Mouse (Mus musculus) cerebellum, postnatal 25 days (tissue): ENCODE data around the gene Tsks.

Experiments
- DNase-seq, 2 experiments: peaks; one replicate each; pipeline ENCODE4 v3.0.0; 2021; ENCODE audit warnings: mixed read lengths in 2 of 2

Gene Tsks

DNA sequence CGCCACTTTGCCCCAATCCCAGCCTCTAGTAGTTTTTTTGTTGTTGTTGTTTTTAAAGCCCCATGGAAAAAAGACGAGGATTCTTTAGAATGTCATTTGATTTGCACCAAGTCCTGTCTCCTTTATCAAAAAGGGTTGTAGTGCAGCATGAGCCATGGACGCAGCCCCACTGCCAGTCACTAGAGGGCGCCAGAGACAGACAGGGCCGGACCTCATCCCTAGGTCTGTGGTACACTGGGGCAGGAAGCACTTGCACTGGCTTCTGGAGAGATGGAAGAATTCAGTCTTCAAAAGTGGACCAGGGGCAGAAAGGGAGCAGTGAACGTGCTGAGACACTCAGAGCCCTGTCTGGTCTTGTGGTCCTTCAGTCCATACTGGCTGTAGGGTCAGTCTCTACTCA, 40.1 kb downstream of the Tsks start:
- DNase-seq = peak; percentile 90 to 94

DNA sequence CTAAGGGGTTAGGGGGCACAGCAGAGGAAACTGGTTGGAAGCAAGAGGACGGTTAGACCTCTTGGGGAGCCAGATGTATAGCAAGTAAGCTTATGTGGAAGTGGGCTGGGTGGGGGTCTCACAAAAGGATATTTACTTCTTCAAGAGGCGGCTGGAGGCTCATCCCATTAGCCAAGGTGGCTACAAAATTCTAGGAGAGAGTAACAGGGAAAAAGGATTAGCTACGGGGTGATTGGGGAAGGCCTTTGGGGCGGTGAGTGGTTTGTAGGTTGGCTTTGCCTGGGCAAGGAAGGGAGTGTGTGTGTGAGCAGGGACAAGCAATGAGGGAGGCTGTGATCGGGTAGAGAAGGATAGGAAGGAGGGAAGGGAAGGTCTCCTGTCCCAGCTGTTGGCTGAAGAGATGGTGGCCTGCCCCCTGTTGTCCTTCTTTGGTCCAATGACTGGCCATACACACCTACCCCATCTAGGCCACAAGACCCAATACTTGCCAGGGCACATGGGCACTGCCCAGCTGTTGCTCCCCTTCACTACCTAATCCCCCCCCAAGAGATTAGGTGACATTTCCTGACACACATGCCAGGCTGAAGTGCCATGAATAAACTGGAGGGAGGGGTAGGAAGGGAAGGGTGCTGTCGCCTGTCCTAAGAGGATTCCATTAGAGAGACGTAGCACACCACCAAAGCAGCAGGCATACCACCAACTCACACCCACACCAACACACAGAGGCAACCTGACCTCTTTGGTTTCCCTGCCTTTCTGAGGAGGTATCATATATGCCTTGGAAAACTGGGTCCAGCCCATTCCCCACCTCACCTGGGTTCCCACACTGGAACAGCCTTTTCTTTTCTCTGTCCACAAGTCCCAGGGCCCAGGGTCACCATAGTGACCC, 41.2 kb downstream of the Tsks start:
- DNase-seq = no peak

DNA sequence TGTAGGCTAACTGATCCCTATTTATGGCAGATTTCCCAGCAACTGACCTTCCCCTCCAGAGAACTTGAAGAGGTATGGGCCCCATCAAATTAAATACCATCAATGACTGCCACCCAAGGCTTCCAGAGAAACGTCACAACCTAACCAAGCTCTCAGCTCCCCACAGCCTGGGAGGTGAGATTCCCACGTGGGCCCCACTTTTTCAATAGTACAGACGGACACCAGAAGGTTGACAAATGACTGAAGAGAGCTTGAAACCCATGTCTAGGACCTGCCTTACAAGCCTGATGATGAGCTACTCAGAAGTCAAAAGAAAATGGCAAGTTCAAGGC, 41.8 kb downstream of the Tsks start:
- DNase-seq = no peak

DNA sequence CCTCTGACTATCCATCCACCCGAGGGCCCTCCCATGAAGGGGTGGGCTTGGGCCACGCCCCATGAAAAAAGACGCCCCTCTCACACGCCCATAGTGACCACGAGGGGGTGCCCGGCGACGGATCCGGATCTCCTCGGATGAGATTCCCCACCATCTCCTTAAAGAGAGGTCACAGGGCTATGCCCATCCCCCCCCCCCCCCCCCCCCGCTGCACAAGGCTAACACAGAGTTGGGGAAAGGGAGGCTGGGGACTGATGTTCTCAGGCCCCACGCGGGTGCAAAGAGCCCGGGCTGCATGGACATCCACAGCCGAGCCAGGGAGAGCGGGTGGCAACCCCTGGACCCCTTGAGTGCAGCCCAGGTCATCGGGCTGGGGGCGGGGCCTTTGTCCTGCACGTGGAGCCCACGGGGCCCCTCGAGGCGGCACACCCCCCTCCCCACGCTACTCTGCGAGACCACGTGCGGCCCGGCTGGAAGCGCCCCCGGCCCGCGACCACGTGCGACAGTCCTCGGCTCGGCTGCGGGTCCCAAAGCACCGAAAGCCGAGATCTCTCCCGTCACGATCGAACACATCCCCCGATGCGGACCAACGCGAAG, 42.7 kb downstream of the Tsks start:
- DNase-seq = peak; percentile 56 to 74

DNA sequence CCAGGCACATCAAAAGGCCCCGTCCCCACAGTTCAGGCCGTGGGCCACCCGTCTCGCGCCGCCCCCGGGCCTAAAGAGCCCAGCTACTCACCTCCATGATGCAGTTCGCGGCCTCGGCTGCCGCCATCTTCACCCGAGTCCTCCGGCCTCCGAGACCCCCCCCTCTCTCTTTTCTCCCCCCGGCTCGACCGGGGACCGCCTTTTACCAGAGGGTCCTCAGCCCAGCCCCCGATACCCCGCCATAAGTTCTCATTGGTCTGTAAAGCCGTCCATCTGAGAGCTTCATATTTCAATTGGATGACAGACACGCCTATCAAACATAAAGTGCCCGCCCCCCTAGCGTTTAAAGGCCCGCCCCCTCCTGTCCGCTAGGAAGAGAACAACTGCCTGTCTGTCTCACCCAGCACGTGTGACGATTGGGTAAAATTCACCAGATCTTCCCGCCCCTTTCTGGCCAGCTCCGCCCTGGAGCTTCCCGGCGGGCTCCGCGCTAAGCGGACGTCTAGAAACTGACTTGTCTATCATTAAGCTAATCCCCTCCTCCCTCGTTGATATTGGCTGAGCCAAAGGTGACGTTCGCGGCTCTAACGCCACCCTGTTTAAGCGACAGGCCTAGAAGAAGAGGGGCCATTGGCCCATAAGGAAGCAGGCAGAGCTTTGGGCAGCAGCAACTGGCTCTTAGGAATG, 43.3 kb downstream of the Tsks start, which contains the start of gene Prmt1:
Gene Prmt1 (minus strand): TSS at position 377 of the 687 bp plus-strand sequence.
- peak; percentile 96 to 98 for DNase-seq

DNA sequence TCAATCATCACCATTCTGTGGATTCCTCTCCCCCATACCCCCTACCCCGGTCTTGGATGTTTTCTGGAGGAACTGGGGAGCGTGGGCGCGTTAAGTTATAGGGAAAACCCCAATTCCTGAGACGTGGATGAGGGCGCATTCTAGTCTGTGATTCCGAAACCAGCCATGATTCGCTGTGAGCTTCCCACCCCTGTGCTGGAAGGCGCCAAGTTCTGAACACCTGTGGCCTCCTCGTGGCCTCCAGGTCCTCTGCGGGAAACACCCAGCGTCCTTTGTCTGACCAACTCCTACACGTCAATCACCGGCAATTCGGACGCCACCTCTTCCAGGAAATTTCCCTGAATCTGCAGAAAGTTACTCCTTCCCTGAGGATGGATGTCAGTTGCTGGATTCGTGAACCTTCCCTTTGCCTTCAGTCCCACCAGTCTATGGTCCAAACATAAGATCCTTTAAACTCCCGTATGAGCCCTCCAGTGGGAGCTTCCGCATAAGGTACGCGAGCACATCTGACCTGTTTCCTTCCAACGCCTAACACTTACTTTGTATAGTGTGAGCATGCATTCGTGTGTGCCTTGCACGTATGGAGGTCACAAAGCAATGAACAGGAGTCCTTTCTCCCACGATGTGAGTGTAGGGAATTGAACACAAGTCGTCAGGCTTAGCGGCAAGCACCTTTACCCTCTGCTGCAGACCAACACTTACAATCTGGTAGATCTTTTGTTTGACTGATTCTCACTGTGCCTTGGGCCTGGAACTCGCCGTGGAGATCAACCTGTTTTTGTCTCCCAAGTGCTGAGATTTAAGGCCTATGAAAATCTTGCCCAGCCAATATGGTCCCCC, 44.1 kb downstream of the Tsks start:
- DNase-seq = no peak

DNA sequence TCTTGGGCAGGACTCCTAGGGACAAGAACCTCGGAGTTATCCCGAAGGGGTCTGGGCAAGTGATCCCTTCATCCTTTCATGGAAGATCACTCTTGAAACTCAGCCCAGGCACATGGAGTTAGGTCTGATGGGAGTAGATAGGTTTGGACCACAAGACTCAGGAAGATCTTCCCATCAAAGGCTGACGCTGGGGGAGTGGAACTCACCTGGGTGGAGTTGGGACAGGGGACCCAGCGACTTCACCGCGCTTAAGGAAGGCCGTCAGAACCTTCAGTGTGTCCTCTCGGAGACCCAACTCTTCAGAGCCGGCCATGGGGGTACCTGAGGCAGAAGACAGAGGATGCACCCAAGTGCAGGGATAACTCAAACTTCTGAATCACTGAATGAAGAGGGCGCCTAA, 53.7 kb downstream of the Tsks start:
- no peak for DNase-seq

DNA sequence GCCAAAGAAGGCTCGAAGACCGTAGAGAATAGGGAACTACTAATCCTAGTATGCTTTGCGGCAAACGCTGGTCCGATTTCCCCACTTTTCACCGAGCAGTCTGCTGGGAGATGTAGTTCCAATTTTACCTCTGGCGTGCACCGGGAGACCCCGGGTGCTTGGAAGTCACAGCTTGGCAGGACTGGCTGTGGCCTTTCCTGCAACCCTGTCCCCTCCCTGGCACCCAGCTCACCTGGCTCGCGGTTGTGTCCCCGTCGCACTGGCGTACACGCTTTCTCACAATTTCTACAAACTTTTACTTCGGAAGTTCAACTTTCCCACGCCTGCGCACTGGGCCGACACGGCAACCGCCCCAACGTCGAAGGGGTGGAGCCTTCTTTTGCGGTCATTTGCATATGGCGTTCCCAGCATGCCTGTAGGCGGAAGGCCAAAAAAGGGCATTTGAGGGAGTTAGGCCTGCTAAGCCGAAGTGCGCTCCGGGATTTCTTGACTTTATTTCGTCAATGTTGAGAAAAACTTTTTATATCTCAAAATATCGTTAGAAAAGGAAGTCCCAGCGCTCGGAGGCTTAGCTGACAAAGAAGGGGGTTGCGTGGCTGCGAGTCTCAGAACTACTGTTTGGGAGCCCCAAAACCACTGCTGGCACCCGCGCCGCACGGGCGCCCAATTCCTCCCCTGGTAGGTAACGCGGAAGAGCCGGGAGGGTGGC, 54.4 kb downstream of the Tsks start, which contains the start of gene Irf3:
Gene Irf3 (plus strand): TSS at position 418 of the 709 bp plus-strand sequence.
- DNase-seq = peak; percentile 96 to 97

DNA sequence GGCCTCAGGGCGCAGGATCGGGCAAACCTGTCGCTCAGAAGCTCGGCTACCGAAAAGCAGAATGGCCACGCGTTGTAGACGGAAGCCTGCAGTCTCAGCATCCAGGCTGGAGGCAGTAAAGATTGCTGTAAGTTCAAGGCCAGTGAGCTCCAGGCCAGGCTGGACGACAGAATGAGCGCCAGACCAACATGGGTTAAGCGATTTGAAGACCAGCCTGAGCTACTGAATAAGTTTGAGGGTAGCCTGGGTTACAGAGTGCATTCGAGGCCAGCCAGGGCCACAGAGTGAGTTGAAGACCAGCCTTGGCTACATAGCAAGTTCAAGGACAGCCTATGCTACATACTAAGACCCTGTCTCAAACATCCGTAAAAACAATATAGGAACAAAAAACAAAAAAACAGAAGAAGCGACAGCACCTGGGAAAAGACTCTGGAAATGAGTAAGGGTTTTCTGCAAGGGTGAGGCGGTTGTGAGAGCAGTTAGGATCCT, 55.0 kb downstream of the Tsks start:
- no peak for DNase-seq

DNA sequence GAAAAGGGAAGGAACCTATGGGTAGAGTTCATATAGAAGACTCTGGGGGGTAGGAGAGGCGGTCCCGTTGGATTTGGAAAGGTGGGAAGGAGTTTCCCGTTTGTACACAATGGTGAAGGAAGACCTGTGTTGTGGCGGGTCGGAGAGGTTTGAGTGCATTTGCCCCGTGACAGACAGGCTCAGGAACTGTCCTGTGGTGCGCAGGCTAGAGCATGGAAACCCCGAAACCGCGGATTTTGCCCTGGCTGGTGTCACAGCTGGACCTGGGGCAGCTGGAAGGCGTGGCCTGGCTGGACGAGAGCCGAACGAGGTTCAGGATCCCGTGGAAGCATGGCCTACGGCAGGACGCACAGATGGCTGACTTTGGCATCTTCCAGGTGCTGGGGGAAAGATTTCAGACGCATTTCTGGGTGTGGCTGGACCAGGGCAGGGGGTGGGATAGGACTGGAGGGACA, 55.5 kb downstream of the Tsks start, which contains the start of gene Bcl2l12:
Gene Bcl2l12 (minus strand): TSS at position 212 of the 455 bp plus-strand sequence.
- DNase-seq = peak; percentile 53 to 67

DNA sequence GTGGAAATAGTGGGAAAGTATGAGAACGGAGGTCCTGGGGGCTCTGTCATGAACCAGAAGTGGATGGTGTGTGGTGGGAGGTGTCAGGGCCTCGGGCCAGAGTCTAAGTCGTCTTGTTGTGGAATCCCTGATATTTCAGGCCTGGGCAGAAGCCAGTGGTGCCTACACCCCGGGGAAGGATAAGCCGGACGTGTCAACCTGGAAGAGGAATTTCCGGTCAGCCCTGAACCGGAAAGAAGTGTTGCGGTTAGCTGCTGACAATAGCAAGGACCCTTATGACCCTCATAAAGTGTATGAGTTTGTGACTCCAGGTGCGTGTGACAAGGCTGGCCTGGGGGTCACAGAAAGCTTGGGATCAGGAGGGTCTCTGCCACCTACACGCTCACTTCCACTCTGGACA, 56.7 kb downstream of the Tsks start:
- DNase-seq = no peak

DNA sequence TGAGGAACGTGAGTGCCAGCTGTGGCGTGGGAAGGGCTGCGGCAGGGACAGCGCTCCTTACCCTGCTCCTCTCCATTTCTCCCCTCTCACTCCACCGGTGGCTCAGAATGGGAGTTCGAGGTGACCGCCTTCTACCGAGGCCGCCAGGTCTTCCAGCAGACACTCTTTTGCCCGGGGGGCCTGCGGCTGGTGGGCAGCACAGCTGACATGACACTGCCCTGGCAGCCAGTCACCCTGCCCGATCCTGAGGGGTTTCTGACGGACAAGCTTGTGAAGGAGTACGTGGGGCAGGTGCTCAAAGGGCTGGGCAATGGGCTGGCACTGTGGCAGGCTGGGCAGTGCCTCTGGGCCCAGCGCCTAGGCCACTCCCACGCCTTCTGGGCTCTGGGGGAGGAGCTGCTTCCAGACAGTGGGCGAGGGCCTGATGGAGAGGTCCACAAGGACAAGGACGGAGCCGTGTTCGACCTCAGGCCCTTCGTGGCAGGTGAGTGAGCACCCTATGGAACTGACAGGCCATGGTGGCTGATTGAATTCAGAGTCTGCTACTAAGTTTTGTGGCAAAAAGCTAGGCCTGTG, 57.6 kb downstream of the Tsks start:
- DNase-seq = no peak

DNA sequence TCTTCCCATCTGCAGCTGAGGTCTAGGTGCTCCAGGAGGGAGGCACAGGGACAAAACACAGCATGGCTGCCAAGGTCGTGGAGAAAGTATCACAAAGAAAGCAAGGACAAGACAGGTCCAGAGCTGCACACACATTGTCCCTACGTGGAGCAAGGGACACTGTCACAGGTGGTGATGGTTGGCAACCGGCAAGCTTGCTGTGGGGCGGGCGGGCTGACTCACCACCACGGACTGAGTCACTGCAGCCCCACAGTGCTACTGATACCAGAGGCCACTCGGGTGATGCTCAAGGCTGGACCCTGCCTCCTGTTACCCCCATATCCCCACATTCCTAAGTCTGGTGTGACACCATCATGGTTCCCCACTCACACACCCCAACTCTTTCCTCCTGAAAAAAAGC, 59.4 kb downstream of the Tsks start:
- peak; percentile 45 to 67 for DNase-seq

DNA sequence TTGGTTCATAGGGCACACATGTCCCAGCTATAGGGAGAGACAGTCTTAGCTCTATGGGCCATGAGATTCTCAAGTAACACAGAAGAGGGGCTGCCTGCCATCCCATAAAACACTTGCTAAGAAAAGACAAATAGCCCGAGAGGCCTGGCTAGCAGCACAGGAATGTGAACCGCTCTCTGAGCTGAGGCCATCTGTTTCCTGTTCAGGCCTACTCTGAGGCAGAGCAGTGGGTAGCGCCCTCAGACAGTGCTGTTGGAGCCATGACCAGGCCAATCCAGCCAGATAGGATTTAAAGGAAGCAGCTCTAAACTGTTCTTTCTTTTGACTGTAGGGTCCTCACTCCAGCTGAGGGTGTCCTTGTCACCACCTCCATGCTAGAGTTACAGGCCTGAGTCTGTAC, 61.5 kb downstream of the Tsks start:
- no peak for DNase-seq

DNA sequence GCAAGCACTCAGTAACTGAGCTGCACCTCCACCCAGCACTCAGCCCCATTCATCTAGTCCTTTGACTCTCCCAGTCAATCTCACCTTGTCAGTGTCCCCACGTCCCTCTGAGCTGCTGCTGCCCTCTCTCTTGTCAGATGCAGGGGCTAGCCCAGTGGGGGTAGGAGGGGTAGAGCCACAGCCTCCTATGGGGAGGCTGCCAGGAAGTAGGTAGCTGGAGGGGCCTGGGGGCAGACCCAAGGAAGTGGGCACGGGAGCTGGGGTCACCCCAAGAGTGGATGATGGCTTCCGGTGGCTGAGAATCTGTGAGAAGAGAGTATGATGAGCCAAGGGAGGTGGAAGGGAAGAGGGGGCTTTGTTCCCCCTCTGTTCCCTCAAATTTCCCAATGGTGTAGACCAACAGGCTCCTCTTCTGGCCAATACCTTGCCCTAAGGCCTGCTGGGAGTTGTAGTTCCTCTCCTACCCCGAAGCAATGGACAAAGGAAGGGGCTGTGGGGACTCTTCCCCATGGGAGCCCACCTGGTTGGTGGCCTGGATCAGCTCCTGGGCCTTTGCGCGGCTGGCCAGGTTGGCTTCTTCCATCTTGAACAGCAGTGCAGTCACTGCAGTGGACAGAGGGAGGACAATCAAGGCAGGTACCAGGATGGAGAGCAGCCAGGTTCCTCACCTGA, 62.5 kb downstream of the Tsks start:
- no peak for DNase-seq

DNA sequence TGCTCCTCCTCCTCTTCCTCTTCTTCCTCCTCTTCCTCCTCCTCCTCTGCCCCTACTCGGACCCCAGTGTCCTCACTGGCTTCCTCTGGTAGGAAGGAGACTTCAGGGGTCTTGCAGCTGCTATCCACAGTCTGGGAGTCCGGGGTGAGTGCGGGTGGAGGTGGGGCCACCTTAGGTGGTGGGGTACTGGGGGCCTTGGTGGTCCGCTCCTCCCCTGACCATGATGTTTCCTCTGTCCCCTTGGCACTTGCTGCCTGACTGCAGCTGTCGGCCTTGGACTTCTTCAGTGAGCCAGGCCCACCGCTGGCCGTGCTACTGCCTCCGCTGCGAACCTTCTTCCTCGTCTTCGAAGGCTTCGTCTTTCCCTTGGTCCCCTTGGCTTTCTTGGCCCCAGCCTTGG, 63.5 kb downstream of the Tsks start:
- DNase-seq = peak in 1 of 2 experiments; percentile 17

DNA sequence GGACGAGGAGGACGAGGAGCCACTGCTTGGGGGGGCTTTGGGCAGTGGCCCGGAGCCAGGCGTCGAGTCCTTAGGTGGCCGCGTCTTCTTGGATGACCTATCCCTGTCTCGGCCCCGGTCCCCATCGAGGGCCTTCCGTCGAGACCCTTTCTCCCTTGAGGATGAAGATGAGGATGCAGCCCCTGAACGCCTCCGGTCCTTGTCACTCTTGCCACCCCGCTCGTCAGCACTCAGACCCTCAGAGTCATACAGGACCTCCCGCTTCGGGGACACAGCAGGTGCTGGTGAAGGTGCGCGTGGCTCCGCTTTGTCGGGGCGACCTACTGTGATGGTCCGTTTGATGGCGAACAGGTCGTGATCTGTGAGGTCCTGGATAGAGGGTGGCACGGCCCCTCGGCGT, 64.1 kb downstream of the Tsks start:
- no peak for DNase-seq
